Mouse (Mus musculus) forebrain, embryonic 11.5 days (tissue): ENCODE results near the gene Wdr37. TPM values are rescaled to one million over a fixed set of nuclear protein-coding genes. Genes with fewer than 3 reads are reported as not detected.
"Not testable (repeated sequence)": the region's sequence is repeated elsewhere in the genome, so short reads cannot be mapped to it uniquely, and the experiment has no call there.

Source experiments
- ATAC-seq: fragments of 200-750 bp; cut with Nextera tagmentation; replicated peaks from 2 replicates; pipeline ENCODE4 v1.8.0; 2017; ENCODE audit warnings: moderate TSS enrichment; ENCODE audit not compliant: low FRiP score
- DNase-seq: peaks from one replicate; pipeline ENCODE4 v3.0.0-alpha.2; 2017; ENCODE audit warnings: low spot score
- H3K27ac ChIP-seq: fragments of 300-500 bp; sonication (generic); 2 replicates; pipeline ENCODE4 v1.5.1; 2014; ENCODE audit warnings: low read depth, low read length
- H3K27me3 ChIP-seq: fragments of 300-500 bp; sonication (generic); 2 replicates; pipeline ENCODE4 v1.6.1; 2014; ENCODE audit warnings: mild to moderate bottlenecking, low read length, mixed read lengths; ENCODE audit not compliant: control insufficient read depth, insufficient read depth
- H3K36me3 ChIP-seq: fragments of 300-500 bp; sonication (generic); 2 replicates; pipeline ENCODE4 v1.6.1; 2014; ENCODE audit warnings: mild to moderate bottlenecking, low read length, moderate library complexity, mixed read lengths; ENCODE audit not compliant: control insufficient read depth, insufficient read depth
- H3K4me1 ChIP-seq: fragments of 300-500 bp; sonication (generic); replicated peaks from 2 replicates; pipeline ENCODE4 v1.6.1; 2014; ENCODE audit warnings: low read length, mixed read lengths; ENCODE audit not compliant: control insufficient read depth, insufficient read depth
- H3K4me2 ChIP-seq: fragments of 300-500 bp; sonication (generic); 2 replicates; pipeline ENCODE4 v1.6.1; 2014; ENCODE audit warnings: low read depth, mild to moderate bottlenecking, low read length, moderate library complexity, mixed read lengths; ENCODE audit not compliant: severe bottlenecking
- H3K4me3 ChIP-seq: fragments of 300-500 bp; sonication (generic); 2 replicates; pipeline ENCODE4 v1.5.1; 2014; ENCODE audit warnings: low read depth, low read length
- H3K9ac ChIP-seq: fragments of 300-500 bp; sonication (generic); 2 replicates; pipeline ENCODE4 v1.6.1; 2014; ENCODE audit warnings: low read length
- H3K9me3 ChIP-seq: fragments of 300-500 bp; sonication (generic); 2 replicates; pipeline ENCODE4 v1.6.1; 2016; ENCODE audit warnings: low read length, mixed read lengths; ENCODE audit not compliant: control insufficient read depth
- WGBS: fragments of 180-500 bp; shearing (Covaris S2); extraction: QIAGEN DNeasy Blood & Tissue Kit; methylation state at CpG from one replicate; pipeline ENCODE4 v1.1.7; 2014; 5-methylcytosine and 5-hydroxymethylcytosine counted together
- polyA plus RNA-seq: library from polyadenylated mRNA; unstranded; fragments of >200 nt; fragmentation: Nextera tagmentation; extraction: Ambion mirVana; gene quantifications from 2 replicates; pipeline ENCODE4 v1.2.1, GENCODE M21; 2014

Gene Wdr37
- polyA plus RNA-seq, 1 experiment from 2014 or later, result 43.0 TPM

DNA sequence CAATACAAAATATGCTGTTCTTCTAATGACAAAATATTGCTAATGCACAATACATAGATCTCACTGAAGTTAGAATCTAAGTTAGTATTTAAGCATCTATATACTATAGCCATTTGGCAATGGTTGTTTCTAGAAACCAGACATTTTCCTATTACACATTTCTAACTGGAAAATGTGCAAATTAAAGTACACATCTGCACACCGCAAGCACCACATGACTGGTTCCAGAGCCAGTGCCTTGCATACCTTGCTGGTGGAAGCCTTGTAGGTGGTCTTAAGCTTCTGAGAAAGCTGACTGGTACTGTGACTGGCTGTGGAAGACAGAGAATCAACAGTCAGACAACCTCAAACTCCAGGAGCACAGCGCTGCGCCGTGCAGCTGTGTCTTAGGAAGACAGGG is 18.3 kb downstream of the Wdr37 start:
- Histone ChIP-seq H3K9ac (no peak overlapping the region), H3K9me3 (no peaks in the 10 kb centered on the region), H3K27ac (no peak overlapping the region), H3K36me3 (no peaks in the 10 kb centered on the region; the same call in 1 of the 2 replicates), H3K27me3 (no peaks in the 10 kb centered on the region), H3K4me2 (no peak overlapping the region), H3K4me3 (no peak overlapping the region), H3K4me1 (no peaks in the 10 kb centered on the region)
- 97% methylated on average over 4 of the region's 4 CpGs for WGBS
- ATAC-seq (no peak), DNase-seq (no peak)

DNA sequence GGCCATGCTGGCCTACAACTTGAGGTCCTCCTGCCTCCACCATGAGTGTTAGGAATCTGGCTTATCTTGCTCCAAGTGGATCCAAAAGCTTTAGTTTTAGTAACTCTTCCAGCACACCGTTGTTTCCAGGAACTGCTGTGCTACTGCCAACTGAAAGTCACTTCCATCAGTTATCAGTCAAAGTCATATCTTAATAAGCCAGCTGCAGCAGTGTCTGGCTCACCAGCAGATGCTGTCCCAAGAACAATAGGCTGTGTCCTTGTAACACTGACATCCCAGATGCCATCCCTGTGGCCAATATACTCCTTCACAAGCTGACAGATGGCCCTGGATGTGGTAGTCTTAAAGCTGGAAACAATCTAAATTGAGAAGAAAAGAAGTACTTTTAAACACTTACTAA is 22.4 kb downstream of the Wdr37 start:
- Histone ChIP-seq H3K4me3 (no peak overlapping the region), H3K9ac (no peak overlapping the region), H3K36me3 (no peaks in the 10 kb centered on the region; the same call in 1 of the 2 replicates), H3K9me3 (no peaks in the 10 kb centered on the region), H3K4me1 (no peaks in the 10 kb centered on the region), H3K27ac (no peak overlapping the region), H3K27me3 (no peaks in the 10 kb centered on the region), H3K4me2 (no peak overlapping the region)
- no peak for DNase-seq
- 91% methylated on average over 1 of the region's 1 CpGs for WGBS
- ATAC-seq, result no peak

GRCm38 (mm10) chr13:8847702-8848101 is 24.0 kb downstream of the Wdr37 start:
- Histone ChIP-seq H3K4me1 (no peaks in the 10 kb centered on the region), H3K9me3 (no peaks in the 10 kb centered on the region), H3K4me2 (no peak overlapping the region), H3K4me3 (no peak overlapping the region), H3K27me3 (no peaks in the 10 kb centered on the region), H3K9ac (no peak overlapping the region), H3K27ac (no peak overlapping the region), H3K36me3 (no peaks in the 10 kb centered on the region; the same call in 1 of the 2 replicates)
- no peak for DNase-seq
- ATAC-seq, result no peak
- 66% methylated on average over 2 of the region's 2 CpGs for WGBS

GRCm38 (mm10) chr13:8842273-8842672 is 29.4 kb downstream of the Wdr37 start:
- H3K9me3 ChIP-seq, result no peaks in the 10 kb centered on the region
- H3K4me3 ChIP-seq, result no peak overlapping the region
- H3K36me3 ChIP-seq, result peaks cover 5% of the 10 kb centered on the region
- peaks cover 5% of the 10 kb centered on the region; the same call in 1 of the 2 replicates for H3K4me1 ChIP-seq
- H3K9ac ChIP-seq, result no peak overlapping the region
- no peak overlapping the region for H3K27ac ChIP-seq
- no peak overlapping the region for H3K4me2 ChIP-seq
- ATAC-seq, result no peak
- DNase-seq, result no peak
- no peaks in the 10 kb centered on the region for H3K27me3 ChIP-seq
- WGBS, result 94% methylated on average over 3 of the region's 3 CpGs

- not testable (repeated sequence) for H3K4me1 ChIP-seq, H3K27ac ChIP-seq, H3K36me3 ChIP-seq, ATAC-seq, H3K4me2 ChIP-seq, H3K4me3 ChIP-seq, H3K9me3 ChIP-seq, DNase-seq, H3K9ac ChIP-seq, H3K27me3 ChIP-seq
- 93% methylated on average over 7 of the region's 7 CpGs for WGBS
Measured at GRCm38 (mm10) chr13:8841846-8842245, 29.9 kb downstream of the Wdr37 start.

DNA sequence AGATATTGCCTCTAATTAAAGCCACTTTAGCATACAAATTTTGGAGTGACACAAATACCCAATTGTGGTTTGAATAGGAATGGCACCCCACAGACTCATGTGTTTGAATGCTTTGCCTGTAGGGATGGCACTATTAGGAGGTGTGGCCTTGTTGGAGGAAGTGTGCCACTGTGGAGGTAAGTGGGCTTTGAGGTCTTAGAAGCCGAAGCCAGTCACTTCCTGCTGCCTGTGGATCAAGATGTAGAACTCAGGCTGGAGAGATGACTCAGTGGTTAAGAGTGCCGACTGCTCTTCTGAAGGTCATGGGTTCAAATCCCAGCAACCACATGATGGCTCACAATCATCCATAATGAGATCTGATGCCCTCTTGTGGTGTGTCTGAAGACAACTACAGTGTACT is 30.8 kb downstream of the Wdr37 start:
- 90% methylated on average over 2 of the region's 2 CpGs for WGBS
- H3K36me3 ChIP-seq, result peaks cover 5% of the 10 kb centered on the region
- H3K27me3 ChIP-seq, result no peaks in the 10 kb centered on the region
- no peak overlapping the region for H3K4me3 ChIP-seq
- peaks cover 5% of the 10 kb centered on the region; the same call in 1 of the 2 replicates for H3K4me1 ChIP-seq
- no peak for DNase-seq
- H3K9ac ChIP-seq, result no peak overlapping the region
- H3K4me2 ChIP-seq, result no peak overlapping the region
- no peak overlapping the region for H3K27ac ChIP-seq
- ATAC-seq, result no peak
- H3K9me3 ChIP-seq, result no peaks in the 10 kb centered on the region

DNA sequence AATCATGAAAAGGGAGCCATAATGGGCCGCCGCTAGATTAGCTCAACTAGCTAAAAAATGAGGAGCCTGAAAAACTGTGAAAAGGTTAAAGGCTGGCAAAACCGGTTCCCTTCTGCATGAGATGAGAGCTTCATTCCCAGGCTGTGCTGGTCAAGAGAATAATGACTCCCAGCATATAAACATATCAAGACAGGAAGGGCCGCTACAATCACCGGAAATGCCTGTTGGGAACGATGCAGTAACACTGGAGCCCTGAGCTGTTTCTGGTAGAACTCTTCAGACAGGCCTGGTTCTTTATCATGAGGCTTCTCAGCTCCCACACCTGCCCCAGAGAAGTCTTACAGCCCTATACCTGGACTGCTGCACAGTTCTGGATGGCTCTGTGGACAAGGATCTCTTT is 31.8 kb downstream of the Wdr37 start:
- H3K9ac ChIP-seq, result no peak overlapping the region
- H3K27ac ChIP-seq, result no peak overlapping the region
- H3K27me3 ChIP-seq, result no peaks in the 10 kb centered on the region
- ATAC-seq (no peak), DNase-seq (no peak)
- 79% methylated on average over 6 of the region's 6 CpGs for WGBS
- H3K4me2 ChIP-seq, result no peak overlapping the region
- peaks cover 5% of the 10 kb centered on the region; the same call in 1 of the 2 replicates for H3K4me1 ChIP-seq
- H3K4me3 ChIP-seq, result no peak overlapping the region
- no peaks in the 10 kb centered on the region for H3K9me3 ChIP-seq
- H3K36me3 ChIP-seq, result peaks cover 5% of the 10 kb centered on the region

DNA sequence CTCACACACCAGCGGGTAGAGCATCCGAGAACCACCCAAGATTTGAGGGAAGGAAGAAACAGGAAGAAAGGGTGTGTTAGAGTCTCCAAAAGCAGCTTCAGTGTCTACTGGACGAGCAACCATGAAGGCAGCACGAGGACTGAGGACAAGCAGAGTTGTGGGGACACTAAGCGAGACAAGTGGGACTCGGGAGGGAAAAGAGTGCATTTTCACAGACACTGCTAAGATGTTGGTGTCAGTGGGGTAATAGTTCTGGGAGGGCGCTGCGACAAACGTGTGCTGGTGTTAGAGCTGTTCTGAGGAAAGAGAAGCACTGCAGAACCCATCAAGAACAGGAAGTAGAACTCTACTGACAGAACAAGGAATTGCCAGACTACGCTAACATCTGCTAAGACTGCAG is 32.6 kb downstream of the Wdr37 start:
- Histone ChIP-seq H3K9me3 (no peaks in the 10 kb centered on the region), H3K4me2 (no peak overlapping the region), H3K4me3 (no peak overlapping the region), H3K27me3 (no peaks in the 10 kb centered on the region), H3K9ac (no peak overlapping the region), H3K36me3 (peaks cover 9% of the 10 kb centered on the region), H3K4me1 (peaks cover 5% of the 10 kb centered on the region; the same call in 1 of the 2 replicates), H3K27ac (no peak overlapping the region)
- DNase-seq (no peak), ATAC-seq (no peak)
- WGBS, result 90% methylated on average over 10 of the region's 10 CpGs

GRCm38 (mm10) chr13:8838394-8838793 is 33.3 kb downstream of the Wdr37 start:
- WGBS, result 21% methylated on average over 3 of the region's 3 CpGs

More at GRCm38 (mm10) chr13:8838394-8838793, 33.3 kb downstream of the Wdr37 start:
- Histone ChIP-seq H3K4me2 (no peak overlapping the region), H3K36me3 (peaks cover 9% of the 10 kb centered on the region), H3K27ac (no peak overlapping the region), H3K4me3 (no peak overlapping the region), H3K9ac (no peak overlapping the region), H3K9me3 (no peaks in the 10 kb centered on the region), H3K4me1 (peaks cover 5% of the 10 kb centered on the region; the same call in 1 of the 2 replicates), H3K27me3 (no peaks in the 10 kb centered on the region)
- ATAC-seq (no peak; the same call in 1 of the 2 replicates), DNase-seq (no peak)
